Mouse (Mus musculus) heart, adult 2 months (tissue): Measurements from ENCODE around the gene Bace1. TPM values are rescaled to one million over a fixed set of nuclear protein-coding genes. Genes with fewer than 3 reads are reported as not detected.

Experiments
- DNase-seq, 2 experiments: peaks; one replicate each; pipeline ENCODE4 v3.0.0; 2021
- H3K27ac ChIP-seq: fragments of 200-600 bp; 2 replicates; pipeline ENCODE4 v1.8.1; 2022
- H3K27me3 ChIP-seq: fragments of 200-500 bp; 2 replicates; pipeline ENCODE4 v1.6.1; 2012; ENCODE audit warnings: mild to moderate bottlenecking, low read length, inconsistent platforms, mixed read lengths; ENCODE audit not compliant: control insufficient read depth, insufficient read depth
- H3K36me3 ChIP-seq: fragments of 200-500 bp; 2 replicates; pipeline ENCODE4 v1.6.1; 2012; ENCODE audit warnings: low read length, inconsistent platforms; ENCODE audit not compliant: control insufficient read depth, insufficient read depth
- H3K4me1 ChIP-seq: fragments of 200-500 bp; 2 replicates; pipeline ENCODE4 v1.6.1; 2011; ENCODE audit warnings: low read length; ENCODE audit not compliant: control insufficient read depth, insufficient read depth
- H3K4me3 ChIP-seq: fragments of 200-600 bp; 2 replicates; pipeline ENCODE4 v1.8.1; 2022
- H3K79me2 ChIP-seq: fragments of 200-500 bp; replicated peaks from 2 replicates; pipeline ENCODE4 v1.6.1; 2012; ENCODE audit warnings: mild to moderate bottlenecking, inconsistent platforms, low read length, moderate library complexity, mixed read lengths; ENCODE audit not compliant: control insufficient read depth, insufficient read depth
- H3K9ac ChIP-seq: fragments of 200-500 bp; 2 replicates; pipeline ENCODE4 v1.6.1; 2012; ENCODE audit warnings: low read depth, mild to moderate bottlenecking, control low read depth, inconsistent platforms, low read length, mixed read lengths
- CTCF ChIP-seq: fragments of 200-600 bp; IDR thresholded peaks from 2 replicates; pipeline ENCODE4 v1.8.1; 2022; ENCODE audit warnings: antibody characterized with exemption, mild to moderate bottlenecking, moderate library complexity
- EP300 ChIP-seq: fragments of 200-500 bp; IDR thresholded peaks from 2 replicates; pipeline ENCODE4 v1.6.1; 2011; ENCODE audit warnings: low read depth, low read length, control low read depth; ENCODE audit not compliant: insufficient read depth
- POLR2A ChIP-seq: fragments of 200-500 bp; IDR thresholded peaks from 2 replicates; pipeline ENCODE4 v1.6.1; 2011; ENCODE audit warnings: mild to moderate bottlenecking, low read depth, low read length, control low read depth; ENCODE audit not compliant: insufficient read depth
- WGBS: fragments of 180-500 bp; shearing (Covaris S2); methylation state at CpG from one replicate; pipeline ENCODE4 v1.1.7; 2018; 5-methylcytosine and 5-hydroxymethylcytosine counted together
- intact Hi-C: fragments of 180-260 bp; cut with DNase I; formaldehyde crosslinking; loops from one replicate; pipeline ENCODE4 v1.15.1; 2025
- polyA plus RNA-seq: library from polyadenylated mRNA; depleted of rRNA; stranded (reverse); fragments of >200 nt; gene quantifications from 2 replicates; pipeline ENCODE4 v1.2.3, GENCODE M21; 2012
- total RNA-seq, 2 experiments: library from RNA; stranded (reverse); gene quantifications; 2 replicates each; pipeline ENCODE4 v1.2.3; 2021

Bace1 gene
- total and polyA plus RNA-seq, 3 experiments, result 22.7 to 30.6 (median 29.5) TPM

DNA sequence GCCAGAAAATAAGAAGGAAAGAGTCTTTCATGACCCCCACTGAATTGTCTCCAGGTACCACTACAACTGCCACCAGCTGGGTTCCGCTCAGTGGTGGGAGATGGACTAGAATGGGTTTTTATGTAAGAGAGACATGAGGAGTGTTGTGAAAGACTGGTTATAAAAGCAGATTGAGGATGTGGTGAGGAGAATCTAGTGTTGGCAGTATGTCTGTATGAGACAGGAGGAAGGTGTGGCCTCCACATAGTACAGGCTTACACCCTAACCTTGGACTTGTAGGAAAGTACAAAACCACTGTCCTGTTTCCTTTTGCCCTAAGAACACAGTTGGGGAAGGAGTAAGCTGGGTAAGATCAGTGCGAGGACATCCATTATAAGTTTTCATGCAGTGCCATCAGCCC, 15.3 kb downstream of the Bace1 start:
- Histone ChIP-seq H3K9ac (no peak overlapping the region), H3K27ac (no peak overlapping the region), H3K79me2 (no peaks in the 10 kb centered on the region), H3K4me1 (peaks cover 17% of the 10 kb centered on the region), H3K36me3 (no peaks in the 10 kb centered on the region), H3K4me3 (no peak overlapping the region), H3K27me3 (no peaks in the 10 kb centered on the region)
- no peak for DNase-seq
- WGBS, result 97% methylated on average over 2 of the region's 2 CpGs
- intact Hi-C loops, result no loop called here
- TF ChIP-seq CTCF (no peak), EP300 (no peak), POLR2A (no peak)

DNA sequence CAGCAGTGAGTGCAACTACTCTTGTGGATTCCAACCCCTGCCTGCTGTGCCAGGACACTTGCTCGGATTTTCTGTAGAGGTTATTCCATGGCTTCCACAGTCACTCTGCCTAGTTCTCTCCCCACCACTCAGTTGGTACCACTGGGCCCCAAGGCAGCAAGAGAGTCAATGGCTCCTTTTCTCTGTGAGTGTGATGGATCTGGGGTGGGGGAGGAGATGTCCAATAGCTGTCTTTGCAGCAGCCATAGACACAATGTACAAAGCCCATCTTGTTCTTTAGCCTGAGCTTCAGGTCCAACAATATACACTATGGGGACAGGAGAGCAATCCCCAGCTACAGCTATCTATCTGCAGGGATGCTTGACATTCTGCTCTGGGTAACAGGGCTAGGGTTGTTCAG, 15.8 kb downstream of the Bace1 start:
- WGBS, result 86% methylated on average over 1 of the region's 1 CpGs
- Histone ChIP-seq H3K27ac (no peak overlapping the region), H3K27me3 (no peaks in the 10 kb centered on the region), H3K79me2 (no peaks in the 10 kb centered on the region), H3K9ac (no peak overlapping the region), H3K36me3 (no peaks in the 10 kb centered on the region), H3K4me3 (no peak overlapping the region), H3K4me1 (peaks cover 16% of the 10 kb centered on the region)
- DNase-seq, result no peak
- TF ChIP-seq POLR2A (no peak), CTCF (no peak), EP300 (no peak)
- intact Hi-C loops, result no loop called here

DNA sequence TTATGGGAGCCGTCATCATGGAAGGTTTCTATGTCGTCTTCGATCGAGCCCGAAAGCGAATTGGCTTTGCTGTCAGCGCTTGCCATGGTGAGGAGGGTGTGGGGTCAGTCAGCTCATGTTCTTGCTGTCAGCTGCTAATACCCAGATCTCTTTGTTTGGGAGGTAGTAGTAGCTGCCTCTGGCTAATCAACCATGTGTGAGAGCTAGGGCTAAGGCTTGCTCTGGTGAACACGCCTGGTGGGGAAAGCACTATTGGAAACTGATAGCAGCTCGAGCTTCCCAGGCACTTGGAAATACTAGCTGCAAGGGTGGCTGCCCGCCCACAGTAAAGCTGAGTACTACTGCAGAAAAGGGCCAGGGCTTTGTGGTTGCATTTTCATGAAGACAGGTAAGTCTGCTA, 21.0 kb downstream of the Bace1 start:
- no peak overlapping the region for H3K27ac ChIP-seq
- WGBS, result 89% methylated on average over 10 of the region's 10 CpGs
- no peak for DNase-seq
- no peak overlapping the region for H3K4me3 ChIP-seq
- H3K9ac ChIP-seq, result no peak overlapping the region
- no peaks in the 10 kb centered on the region for H3K79me2 ChIP-seq
- H3K27me3 ChIP-seq, result no peaks in the 10 kb centered on the region
- no peaks in the 10 kb centered on the region for H3K36me3 ChIP-seq
- no peak for TF ChIP-seq CTCF
- TF ChIP-seq POLR2A, result no peak
- no peak for TF ChIP-seq EP300
- intact Hi-C loops, result no loop called here
- H3K4me1 ChIP-seq, result no peaks in the 10 kb centered on the region

DNA sequence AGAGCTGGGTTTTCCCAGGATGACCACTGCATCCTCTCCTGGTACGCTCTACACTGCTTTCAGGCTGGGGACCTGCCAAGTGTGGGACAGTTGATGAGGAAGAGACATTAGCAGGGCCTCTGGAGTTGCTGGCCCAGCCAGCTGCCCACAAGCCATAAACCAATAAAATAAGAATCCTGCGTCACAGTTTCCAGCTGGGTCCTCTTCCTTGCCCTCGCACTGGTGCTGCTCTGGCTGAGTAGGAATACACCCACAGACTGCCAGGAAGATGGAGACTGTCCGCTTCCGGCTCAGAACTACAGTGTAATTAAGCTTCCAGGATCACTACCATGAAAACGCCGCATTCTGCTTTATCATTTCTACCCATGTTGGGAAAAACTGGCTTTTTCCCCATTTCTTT, 23.4 kb downstream of the Bace1 start:
- no peaks in the 10 kb centered on the region for H3K27me3 ChIP-seq
- no peak overlapping the region for H3K27ac ChIP-seq
- WGBS, result 89% methylated on average over 7 of the region's 7 CpGs
- no peaks in the 10 kb centered on the region for H3K79me2 ChIP-seq
- no peak overlapping the region for H3K9ac ChIP-seq
- no peak for DNase-seq
- no peaks in the 10 kb centered on the region for H3K36me3 ChIP-seq
- TF ChIP-seq POLR2A (no peak), EP300 (no peak), CTCF (no peak)
- H3K4me1 ChIP-seq, result no peaks in the 10 kb centered on the region
- intact Hi-C loops, result no loop called here
- H3K4me3 ChIP-seq, result no peak overlapping the region

DNA sequence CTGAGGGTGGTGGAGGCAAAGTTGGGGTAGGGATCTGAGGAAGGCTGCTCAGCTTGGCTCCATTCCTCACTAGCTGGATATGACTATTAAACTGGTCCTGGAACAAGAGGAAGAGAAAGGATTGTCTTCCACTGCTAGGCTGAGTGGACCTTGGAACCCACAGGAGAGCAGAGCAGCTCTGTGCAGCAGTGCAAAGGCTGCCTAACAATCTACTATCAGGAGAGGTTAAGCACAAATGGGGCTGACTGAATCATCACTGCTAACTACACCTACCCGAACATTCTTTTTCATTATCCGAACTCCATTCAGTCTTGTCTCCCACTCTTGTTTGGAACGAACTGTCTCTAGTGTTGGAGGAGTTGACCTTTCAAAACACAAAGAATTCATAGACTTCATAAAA, 30.8 kb downstream of the Bace1 start:
- Histone ChIP-seq H3K79me2 (no peaks in the 10 kb centered on the region), H3K27me3 (no peaks in the 10 kb centered on the region), H3K27ac (no peak overlapping the region), H3K4me3 (no peak overlapping the region), H3K4me1 (no peaks in the 10 kb centered on the region), H3K9ac (no peak overlapping the region), H3K36me3 (no peaks in the 10 kb centered on the region; the same call in 1 of the 2 replicates)
- no peak for DNase-seq
- 94% methylated on average over 3 of the region's 3 CpGs for WGBS
- TF ChIP-seq CTCF (no peak), EP300 (no peak), POLR2A (no peak)
- intact Hi-C loops, result no loop called here

DNA sequence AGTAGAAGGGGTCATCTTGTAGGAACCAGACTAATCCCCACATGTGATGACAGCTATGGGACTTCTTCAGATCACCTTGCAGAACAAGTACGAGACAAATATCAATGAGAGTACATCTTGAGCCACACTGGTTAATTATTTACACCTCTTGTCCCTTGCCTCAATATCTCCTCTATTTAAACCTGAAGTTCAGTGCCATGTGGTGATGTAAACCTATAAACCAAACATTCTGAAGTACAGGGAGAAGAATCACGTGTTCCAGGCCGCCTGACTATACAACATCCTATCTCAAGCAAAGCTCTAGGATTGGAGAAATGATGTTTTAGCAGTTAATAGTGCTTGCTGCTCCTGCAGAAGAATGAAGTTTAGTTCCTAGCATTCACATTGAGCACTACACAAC, 31.9 kb downstream of the Bace1 start:
- H3K27me3 ChIP-seq, result no peaks in the 10 kb centered on the region
- intact Hi-C loops, result no loop called here
- TF ChIP-seq CTCF (no peak), EP300 (no peak), POLR2A (no peak)
- WGBS, result 91% methylated on average over 3 of the region's 3 CpGs
- DNase-seq, result no peak
- H3K9ac ChIP-seq, result no peak overlapping the region
- H3K36me3 ChIP-seq, result no peaks in the 10 kb centered on the region; the same call in 1 of the 2 replicates
- no peak overlapping the region for H3K27ac ChIP-seq
- H3K4me3 ChIP-seq, result no peak overlapping the region
- no peaks in the 10 kb centered on the region for H3K79me2 ChIP-seq
- H3K4me1 ChIP-seq, result no peaks in the 10 kb centered on the region

DNA sequence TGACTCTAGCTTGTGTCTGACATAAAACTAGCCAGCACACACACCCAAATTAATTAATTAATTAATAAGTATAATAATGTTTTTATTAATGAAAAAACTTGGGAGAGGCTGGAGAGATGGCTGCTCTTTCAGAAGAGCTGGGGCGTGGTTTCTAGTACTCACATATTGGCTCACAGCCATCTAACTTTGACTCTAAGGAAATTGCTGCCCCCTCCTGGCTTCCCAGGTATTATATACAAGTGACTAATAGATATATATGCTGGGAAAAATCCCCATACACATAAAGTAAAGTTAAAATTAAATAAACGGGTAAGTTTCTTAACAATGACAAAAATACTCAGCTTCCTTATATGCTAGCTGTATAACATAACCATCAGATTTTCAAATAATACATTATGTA, 39.5 kb downstream of the Bace1 start:
- intact Hi-C loops, result no loop called here
- H3K9ac ChIP-seq, result no peak overlapping the region
- TF ChIP-seq CTCF (peak; percentile 62), POLR2A (no peak)
- DNase-seq, result no peak
- H3K27ac ChIP-seq, result no peak overlapping the region
- H3K36me3 ChIP-seq, result no peaks in the 10 kb centered on the region
- H3K4me3 ChIP-seq, result no peak overlapping the region
- no peaks in the 10 kb centered on the region for H3K27me3 ChIP-seq
- WGBS, result 42% methylated on average over 2 of the region's 2 CpGs
- H3K79me2 ChIP-seq, result no peaks in the 10 kb centered on the region
- no peaks in the 10 kb centered on the region for H3K4me1 ChIP-seq
